Mouse (Mus musculus) bone marrow, adult 2 months (tissue): ENCODE results near the gene Cd22. TPM values are rescaled to one million over a fixed set of nuclear protein-coding genes. Genes with fewer than 3 reads are reported as not detected.
"Not testable (repeated sequence)": the region's sequence is repeated elsewhere in the genome, so short reads cannot be mapped to it uniquely, and the experiment has no call there.

Experiments used
- H3K27ac ChIP-seq: fragments of 200-500 bp; 2 replicates; pipeline ENCODE4 v1.5.1; 2012; ENCODE audit warnings: low read depth, mild to moderate bottlenecking, control low read depth, inconsistent platforms, low read length; ENCODE audit not compliant: control insufficient read depth, poor library complexity, insufficient read depth
- H3K4me1 ChIP-seq: fragments of 200-500 bp; 2 replicates; pipeline ENCODE4 v1.6.1; 2011; ENCODE audit warnings: low read length; ENCODE audit not compliant: control insufficient read depth, insufficient read depth
- H3K4me3 ChIP-seq: fragments of 200-500 bp; replicated peaks from 2 replicates; pipeline ENCODE3; 2011; ENCODE audit warnings: mild to moderate bottlenecking, low read depth, low read length, control low read depth; ENCODE audit not compliant: control insufficient read depth
- CTCF ChIP-seq: fragments of 200-500 bp; IDR thresholded peaks from 2 replicates; pipeline ENCODE4 v1.5.1; 2011; ENCODE audit warnings: low read length, control low read depth; ENCODE audit not compliant: control insufficient read depth, insufficient read depth
- POLR2A ChIP-seq: fragments of 200-500 bp; IDR thresholded peaks from 2 replicates; pipeline ENCODE4 v1.6.1; 2011; ENCODE audit warnings: low read depth, mild to moderate bottlenecking, control low read depth, low read length, borderline replicate concordance; ENCODE audit not compliant: control insufficient read depth
- WGBS: fragments of 180-500 bp; shearing (Covaris S2); methylation state at CpG from one replicate; pipeline ENCODE4 v1.1.7; 2018; 5-methylcytosine and 5-hydroxymethylcytosine counted together
- polyA plus RNA-seq: library from polyadenylated mRNA; stranded (reverse); fragments of >200 nt; gene quantifications from 2 replicates; pipeline ENCODE4 v1.2.4, GENCODE M21; 2011; ENCODE audit warnings: low replicate concordance; ENCODE audit not compliant: missing spikeins, insufficient read depth, insufficient read length

Cd22 gene
- polyA plus RNA-seq, 1 experiment: 59.4 TPM

DNA sequence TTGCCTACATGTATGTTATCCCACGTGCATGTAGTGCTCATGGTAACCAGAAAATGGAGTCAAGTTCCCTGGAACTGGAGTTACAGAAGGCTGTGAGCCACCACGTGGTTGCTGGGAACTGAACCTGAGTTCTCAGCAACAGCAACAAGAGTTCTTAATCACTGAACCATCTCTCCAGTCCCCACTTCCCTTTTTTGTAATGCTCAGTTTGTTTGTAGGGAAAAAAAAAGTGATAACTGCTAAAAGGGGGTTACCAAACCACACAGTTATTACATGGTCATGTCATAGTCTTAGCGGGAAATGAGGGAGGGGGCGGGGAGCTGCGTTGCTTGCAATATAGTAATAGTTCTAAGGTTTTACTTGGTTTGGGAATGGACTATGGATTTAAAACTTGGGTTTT is 38.0 kb downstream of the Cd22 start:
- no peak overlapping the region for H3K4me3 ChIP-seq
- WGBS: 3% methylated on average over 5 of the region's 5 CpGs
- H3K27ac ChIP-seq: no peak overlapping the region
- TF ChIP-seq CTCF: no peak
- no peak for TF ChIP-seq POLR2A
- H3K4me1 ChIP-seq: peaks cover 7% of the 10 kb centered on the region; the same call in 1 of the 2 replicates

DNA sequence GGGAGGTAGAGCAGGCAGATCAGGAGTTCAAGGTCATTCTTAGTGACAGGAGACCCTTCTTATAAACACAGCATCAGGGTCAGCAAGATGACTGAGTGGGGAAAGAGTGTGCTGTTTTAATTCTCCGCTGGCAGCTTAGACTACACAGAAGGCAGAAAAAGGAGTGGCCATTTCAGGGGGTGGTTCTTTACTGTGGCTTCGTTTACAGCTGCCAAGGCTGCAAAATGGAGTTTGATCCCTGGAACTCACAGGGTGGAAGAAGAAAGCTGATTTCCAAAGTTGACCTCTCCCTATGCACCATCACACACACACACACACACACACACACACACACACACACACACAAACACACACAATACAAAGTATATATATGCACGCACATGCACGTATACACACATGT is 38.8 kb downstream of the Cd22 start:
- H3K4me1 ChIP-seq: peaks cover 7% of the 10 kb centered on the region; the same call in 1 of the 2 replicates
- WGBS: 69% methylated on average over 4 of the region's 4 CpGs
- H3K4me3 ChIP-seq: no peak overlapping the region
- no peak overlapping the region for H3K27ac ChIP-seq
- TF ChIP-seq POLR2A (no peak), CTCF (no peak)

DNA sequence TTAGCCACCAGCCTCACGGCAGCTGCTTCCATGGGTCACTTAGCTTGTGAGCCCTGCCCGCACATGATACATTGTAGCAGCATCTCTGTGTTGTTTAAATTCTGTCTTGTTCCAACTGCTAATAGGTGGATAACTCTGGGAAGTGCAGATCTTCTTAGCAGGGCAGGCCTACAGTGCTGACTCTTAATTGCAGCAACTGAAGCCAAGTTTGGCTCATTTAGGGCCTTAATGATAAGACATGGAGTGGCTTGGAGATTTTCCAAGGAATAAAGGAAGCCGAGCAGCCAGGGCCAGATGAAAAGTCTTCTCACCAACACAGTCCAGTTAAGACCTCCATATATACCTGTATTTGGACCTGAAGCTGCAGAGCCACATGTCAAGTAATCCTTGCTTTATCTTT is 39.8 kb downstream of the Cd22 start:
- Histone ChIP-seq H3K4me1 (peaks cover 7% of the 10 kb centered on the region; the same call in 1 of the 2 replicates), H3K4me3 (no peak overlapping the region), H3K27ac (no peak overlapping the region)
- TF ChIP-seq POLR2A (no peak), CTCF (no peak)
- WGBS: 75% methylated on average over 3 of the region's 3 CpGs

DNA sequence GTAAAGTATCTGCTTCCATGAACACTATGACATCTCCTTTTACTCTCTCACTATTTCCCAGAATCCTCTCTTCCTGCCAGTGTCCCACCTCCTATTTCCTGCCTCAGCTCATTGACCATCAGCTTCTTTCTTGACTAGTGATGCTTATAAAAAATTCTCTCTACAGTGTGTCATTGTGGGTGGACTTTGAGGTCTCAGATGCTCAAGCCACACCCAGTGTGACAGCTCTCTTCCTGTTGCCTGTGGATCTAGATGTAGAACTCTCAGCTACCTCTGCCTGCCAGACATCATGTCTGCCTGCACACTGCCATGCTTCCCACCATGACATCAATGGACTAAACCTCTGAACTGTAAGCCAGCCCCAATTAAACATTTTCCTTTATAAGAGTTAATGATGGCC is 42.9 kb downstream of the Cd22 start:
- H3K27ac ChIP-seq: no peak overlapping the region
- peaks cover 3% of the 10 kb centered on the region; the same call in 1 of the 2 replicates for H3K4me1 ChIP-seq
- no peak for TF ChIP-seq CTCF
- no peak for TF ChIP-seq POLR2A
- no peak overlapping the region for H3K4me3 ChIP-seq

DNA sequence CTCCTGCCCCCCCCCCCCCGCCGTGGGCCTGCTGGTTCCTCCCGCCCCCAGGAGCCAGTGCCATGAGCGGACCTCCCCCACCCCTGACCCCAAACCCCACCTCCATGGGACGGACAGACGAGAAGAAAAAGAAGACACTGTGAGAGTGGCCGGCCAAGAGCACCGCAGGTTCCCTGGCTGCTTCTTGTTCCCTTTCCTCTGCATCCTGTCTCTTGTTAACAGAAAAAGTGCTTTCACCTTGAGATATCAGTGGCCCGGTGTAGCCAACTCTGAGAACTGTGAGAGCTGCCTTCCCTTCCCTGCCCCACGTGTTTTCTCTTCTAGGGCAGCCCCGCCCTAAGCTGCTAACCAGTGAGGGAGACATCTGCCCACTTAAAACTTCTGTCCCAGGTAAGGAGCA is 47.5 kb downstream of the Cd22 start:
- WGBS: 12% methylated on average over 8 of the region's 11 CpGs
- H3K27ac ChIP-seq, H3K4me1 ChIP-seq, H3K4me3 ChIP-seq: not testable (repeated sequence)

DNA sequence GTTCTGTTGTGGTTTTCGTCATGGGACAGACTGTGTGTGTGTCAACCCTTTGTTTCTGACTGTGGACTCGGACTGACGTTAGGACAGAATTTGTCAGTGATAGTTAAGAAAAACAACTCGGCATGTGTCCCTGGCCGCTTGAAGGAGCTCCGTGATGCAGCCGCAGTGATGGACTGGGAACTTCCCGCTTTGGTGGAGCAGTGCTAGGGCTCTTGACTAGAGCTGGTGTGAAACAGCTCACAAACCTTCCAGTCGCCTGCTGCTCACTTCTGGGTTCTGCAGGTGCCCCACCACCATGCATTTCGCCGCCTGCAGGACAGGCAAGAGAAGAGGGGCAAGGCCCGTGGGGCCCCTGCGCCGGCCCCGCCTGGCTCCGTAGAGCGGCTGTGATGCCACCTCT is 47.9 kb downstream of the Cd22 start:
- Histone ChIP-seq H3K4me3 (no peak overlapping the region), H3K27ac (no peak overlapping the region), H3K4me1 (peaks cover 3% of the 10 kb centered on the region)
- WGBS: 28% methylated on average over 17 of the region's 17 CpGs
- TF ChIP-seq CTCF (no peak), POLR2A (no peak)

DNA sequence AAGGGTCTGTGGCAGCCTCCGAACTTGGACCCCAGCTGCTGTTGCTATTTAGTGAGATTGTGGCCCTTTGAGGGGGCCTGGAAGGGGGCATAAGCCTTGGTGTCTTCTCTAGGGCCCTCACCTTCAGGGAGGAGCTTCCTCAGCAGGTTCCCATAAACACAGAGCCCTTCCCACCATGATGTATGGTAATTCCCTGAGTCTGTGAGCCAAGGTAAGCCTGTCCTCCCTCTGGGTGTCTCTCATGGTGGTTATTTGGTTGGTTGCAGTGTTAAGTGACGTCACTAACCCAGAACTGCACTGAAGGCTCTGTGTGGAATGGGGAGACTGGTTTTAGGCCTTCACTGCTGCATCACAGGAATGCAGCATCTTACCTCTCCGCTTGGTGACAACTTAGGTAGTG is 50.7 kb downstream of the Cd22 start:
- Histone ChIP-seq H3K4me3 (no peak overlapping the region), H3K27ac (peak overlapping the region; percentile 27; the same call in 1 of the 2 replicates), H3K4me1 (peaks cover 3% of the 10 kb centered on the region)
- WGBS: 61% methylated on average over 3 of the region's 3 CpGs
- TF ChIP-seq POLR2A (no peak), CTCF (no peak)

DNA sequence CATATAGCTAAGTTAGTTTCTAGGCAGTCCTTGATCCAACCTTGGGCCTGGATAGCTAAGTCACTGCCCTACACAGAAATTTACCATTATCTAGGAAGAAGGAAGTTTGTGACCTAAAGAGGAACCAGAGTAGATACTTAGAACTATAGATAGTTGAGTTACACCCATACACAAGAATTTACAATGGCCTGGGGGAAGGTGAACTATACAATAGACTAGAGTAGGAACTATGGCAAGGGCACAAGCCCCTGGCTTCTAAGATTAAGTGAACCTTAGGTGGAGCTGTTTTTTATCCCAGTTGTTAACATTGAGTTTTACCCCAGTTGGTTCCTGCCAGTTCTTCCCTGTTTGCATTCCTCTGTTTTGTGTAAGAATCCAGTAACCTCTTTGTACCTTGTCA is 51.3 kb downstream of the Cd22 start:
- not testable (repeated sequence) for H3K4me1 ChIP-seq, H3K4me3 ChIP-seq, H3K27ac ChIP-seq

DNA sequence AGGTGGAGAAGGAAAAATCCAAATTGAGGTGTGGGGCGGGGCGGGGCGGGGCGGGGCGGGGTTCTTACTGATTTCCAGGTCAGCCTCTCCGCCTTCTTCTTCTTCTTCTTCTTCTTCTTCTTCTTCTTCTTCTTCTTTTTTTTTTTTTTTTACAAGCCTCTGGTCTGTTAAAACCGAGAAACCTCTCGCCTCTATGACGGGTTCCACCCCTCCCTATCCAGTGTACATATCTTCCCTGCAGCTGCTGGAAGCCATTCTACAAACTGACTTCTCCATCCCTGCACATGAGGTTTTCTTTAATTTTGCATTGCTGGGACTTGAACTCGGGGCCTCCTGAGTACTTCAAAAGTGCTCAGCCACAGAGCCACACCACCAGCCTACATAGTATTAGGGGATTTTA is 53.5 kb downstream of the Cd22 start:
- 67% methylated on average over 10 of the region's 10 CpGs for WGBS
- H3K4me3 ChIP-seq: no peak overlapping the region
- no peak overlapping the region for H3K27ac ChIP-seq
- no peak for TF ChIP-seq POLR2A
- no peak for TF ChIP-seq CTCF
- peaks cover 7% of the 10 kb centered on the region for H3K4me1 ChIP-seq

DNA sequence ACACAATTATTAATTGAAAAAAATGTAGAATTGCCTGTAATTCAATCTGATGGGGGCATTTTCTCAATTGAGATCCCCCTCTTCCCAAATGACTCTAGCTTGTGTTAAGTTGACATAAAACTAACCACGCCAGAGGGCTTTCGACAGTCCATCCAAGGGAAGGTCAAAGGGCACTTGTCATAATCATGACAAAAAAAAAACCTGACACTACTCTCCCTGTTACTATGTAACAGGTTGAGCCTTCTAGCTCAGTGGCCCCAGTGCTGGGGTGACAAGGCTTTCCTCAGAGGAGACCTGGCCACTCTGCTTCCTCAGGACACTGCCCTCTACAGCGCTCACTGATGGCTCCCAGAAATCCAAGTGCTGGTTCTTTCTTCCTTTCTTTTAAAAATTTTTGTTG is 55.8 kb downstream of the Cd22 start:
- 0 out of 2 replicates have a peak overlapping the region, but pooled peaks have one; percentile 13 for H3K27ac ChIP-seq
- TF ChIP-seq POLR2A (no peak), CTCF (no peak)
- peaks cover 9% of the 10 kb centered on the region for H3K4me1 ChIP-seq
- WGBS: 79% methylated on average over 3 of the region's 3 CpGs
- H3K4me3 ChIP-seq: no peak overlapping the region
